ENCODE assay signal across 8 mouse cellular contexts in the genomic region with DNA sequence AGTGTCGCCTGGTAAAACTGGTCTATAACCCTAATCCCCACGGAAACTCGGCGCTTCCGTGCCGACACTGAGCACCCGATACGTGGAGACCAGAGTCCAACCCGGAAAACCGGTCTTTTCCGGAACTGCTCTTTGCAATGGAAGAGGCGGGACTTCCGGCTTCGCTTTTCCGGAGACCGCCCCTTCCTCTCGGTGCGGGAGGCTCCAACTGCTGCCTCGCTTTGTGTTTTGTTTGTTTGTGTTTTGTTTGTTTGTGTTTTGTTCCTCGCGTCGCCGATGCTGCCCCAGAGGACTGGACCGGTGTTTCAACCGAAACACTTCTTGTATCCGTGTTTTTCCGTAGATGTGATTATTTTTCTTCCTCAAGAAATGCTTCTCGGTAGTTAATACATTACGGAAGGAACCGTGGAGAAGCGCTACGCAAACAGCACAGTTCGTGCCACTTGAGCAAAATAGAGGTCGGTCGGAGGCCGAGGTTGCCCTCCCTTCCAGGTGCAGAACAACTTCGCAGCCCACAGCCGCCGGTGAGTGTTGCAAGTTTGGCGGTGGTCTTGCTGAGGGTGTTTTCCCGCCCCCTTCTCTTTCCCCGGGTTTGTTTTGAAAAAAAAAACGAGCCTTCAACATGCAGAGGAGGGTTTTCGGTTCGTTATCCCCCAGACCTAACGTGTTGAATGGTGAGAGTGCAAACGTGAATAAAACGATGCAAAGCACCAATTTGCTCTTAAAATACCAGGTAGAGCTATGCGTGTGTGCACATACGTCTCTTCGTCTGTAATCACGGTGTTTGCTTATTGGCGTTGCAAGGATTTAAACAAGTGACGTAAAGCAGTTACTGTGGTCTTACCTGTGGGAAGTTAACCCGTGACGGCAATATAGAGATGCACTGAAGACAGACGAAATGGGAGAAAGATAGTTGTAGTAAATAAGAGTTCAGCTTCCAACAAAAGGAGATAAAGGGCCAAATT. TPM values are rescaled to one million over a fixed set of nuclear protein-coding genes. Genes with fewer than 3 reads are reported as not detected.
DNase-seq lines count a peak whose midpoint lies in the region; ATAC-seq and TF ChIP-seq lines count a peak whose summit lies in the region.

A gene (plus strand): TSS at position 173 of the 965 bp plus-strand sequence.

- WGBS in cerebellum, adult 2 months = 3% methylated on average over 57 of the region's 57 CpGs
- WGBS in forebrain, postnatal 0 days = 1% methylated on average over 57 of the region's 57 CpGs
- WGBS in lung, embryonic 15.5 days = 7% methylated on average over 57 of the region's 57 CpGs

- H3K9ac ChIP-seq in MEL (ENCODE audit: control insufficient read depth, low read depth, low read length, poor library complexity, severe bottlenecking) = peak within 1 kb of the TSS; percentile 81
- H3K9ac ChIP-seq in forebrain, postnatal 0 days = peak within 1 kb of the TSS; percentile 64
- H3K9ac ChIP-seq in lung, embryonic 15.5 days = peak within 1 kb of the TSS; percentile 65

- H3K4me3 ChIP-seq in MEL (ENCODE audit: control insufficient read depth in 1 of 2, insufficient read depth in 1 of 2, low read depth in 2 of 2, low read length in 2 of 2) = peak within 1 kb of the TSS; percentile 65 to 66
- H3K4me3 ChIP-seq in cerebellum, adult 2 months (replicated peaks; ENCODE audit: insufficient read depth, low read depth, low read length) = peak within 1 kb of the TSS; percentile 94
- H3K4me3 ChIP-seq in forebrain, postnatal 0 days (ENCODE audit: low read depth, low read length) = peak within 1 kb of the TSS; percentile 90
- H3K4me3 ChIP-seq in lung, embryonic 15.5 days = peak within 1 kb of the TSS; percentile 70

- peak within 1 kb of the TSS; percentile 88 for H3K27ac ChIP-seq in MEL (ENCODE audit: control insufficient read depth, low read depth, low read length)
- peak within 1 kb of the TSS; percentile 13; the same call in 1 of the 2 replicates for H3K27ac ChIP-seq in cerebellum, adult 2 months (ENCODE audit: insufficient read depth, low read length)
- peak within 1 kb of the TSS; percentile 89 for H3K27ac ChIP-seq in forebrain, postnatal 0 days (ENCODE audit: low read depth, low read length)
- H3K27ac ChIP-seq in lung, embryonic 15.5 days = peak within 1 kb of the TSS; percentile 65

- TF ChIP-seq CTCF in MEL (IDR thresholded peaks at IDR 0.05 in 2 of 3, conservative IDR thresholded peaks at IDR 0.05 in 1 of 3; ENCODE audit: control insufficient read depth in 1 of 3, insufficient read depth in 1 of 3, low read depth in 2 of 3, low read length in 3 of 3, poor library complexity in 1 of 3, severe bottlenecking in 1 of 3) = no peak
- no peak for TF ChIP-seq CTCF in cerebellum, adult 2 months (IDR thresholded peaks at IDR 0.05; ENCODE audit: borderline replicate concordance, insufficient read depth, low read depth, low read length)
- TF ChIP-seq CTCF in forebrain, postnatal 0 days (IDR thresholded peaks at IDR 0.05; ENCODE audit: low read depth) = no peak

- peaks cover 1 to 9% of the 10 kb centered on the region in 2 experiments; a peak in 3 of 4 replicates for H3K36me3 ChIP-seq in MEL (ENCODE audit: control insufficient read depth in 1 of 2, insufficient read depth in 2 of 2, low read length in 2 of 2)
- peaks cover 23% of the 10 kb centered on the region for H3K36me3 ChIP-seq in forebrain, postnatal 0 days (ENCODE audit: insufficient read depth)
- peaks cover 22% of the 10 kb centered on the region for H3K36me3 ChIP-seq in lung, embryonic 15.5 days

- peak; percentile 50 to 94; a peak in 3 of 4 replicates for TF ChIP-seq POLR2A in MEL (IDR thresholded peaks at IDR 0.05; ENCODE audit: control insufficient read depth in 1 of 2, insufficient read depth in 1 of 2, low read depth in 1 of 2, low read length in 2 of 2, poor library complexity in 1 of 2)
- peak; percentile 91 for TF ChIP-seq POLR2A in cerebellum, adult 2 months (IDR thresholded peaks at IDR 0.05; ENCODE audit: borderline replicate concordance, insufficient read depth, low read length)

- TF ChIP-seq EP300 in MEL (IDR thresholded peaks at IDR 0.05; ENCODE audit: low read depth in 1 of 2, low read length in 2 of 2) = 0 out of 4 replicates have a peak, but pooled peaks of 1 of the 2 experiments have one; percentile 11

- no peaks in the 10 kb centered on the region for H3K9me3 ChIP-seq in MEL (replicated peaks; ENCODE audit: insufficient read depth, low read length)
- no peaks in the 10 kb centered on the region for H3K9me3 ChIP-seq in forebrain, postnatal 0 days (ENCODE audit: low read length)
- H3K9me3 ChIP-seq in lung, embryonic 15.5 days = no peaks in the 10 kb centered on the region

- H3K27me3 ChIP-seq in MEL (ENCODE audit: control insufficient read depth in 1 of 2, insufficient read depth in 2 of 2, low read length in 2 of 2) = no peaks in the 10 kb centered on the region
- H3K27me3 ChIP-seq in cerebellum, adult 2 months (ENCODE audit: control insufficient read depth, insufficient read depth, low read length) = no peaks in the 10 kb centered on the region
- H3K27me3 ChIP-seq in forebrain, postnatal 0 days (ENCODE audit: insufficient read depth, low read length) = no peaks in the 10 kb centered on the region
- H3K27me3 ChIP-seq in lung, embryonic 15.5 days = no peaks in the 10 kb centered on the region

- peak within 1 kb of the TSS; percentile 70 for H3K4me2 ChIP-seq in forebrain, postnatal 0 days (ENCODE audit: low read depth)
- H3K4me2 ChIP-seq in lung, embryonic 15.5 days = peak within 1 kb of the TSS; percentile 55

- H3K79me2 ChIP-seq in MEL (ENCODE audit: control insufficient read depth, insufficient read depth, low read length, poor library complexity) = peaks cover 13% of the 10 kb centered on the region

- H3K4me1 ChIP-seq in MEL (ENCODE audit: control insufficient read depth in 1 of 2, insufficient read depth in 2 of 2, low read length in 2 of 2) = peaks cover 0 to 5% of the 10 kb centered on the region in 2 experiments; a peak in 2 of 4 replicates
- peaks cover 3% of the 10 kb centered on the region for H3K4me1 ChIP-seq in cerebellum, adult 2 months (ENCODE audit: control insufficient read depth, insufficient read depth, low read length)
- peaks cover 12% of the 10 kb centered on the region for H3K4me1 ChIP-seq in forebrain, postnatal 0 days (ENCODE audit: insufficient read depth)
- H3K4me1 ChIP-seq in lung, embryonic 15.5 days = peaks cover 7% of the 10 kb centered on the region

- ATAC-seq in forebrain, postnatal 0 days = peak; percentile 100
- ATAC-seq in lung, embryonic 15.5 days (ENCODE audit: borderline replicate concordance, extremely low read depth, low FRiP score, low TSS enrichment) = peak; percentile 95

- no peak for TF ChIP-seq RAD21 in MEL (IDR thresholded peaks at IDR 0.05; ENCODE audit: low read depth, low read length)

- peak; percentile 97 for DNase-seq in MEL (ENCODE audit: low read depth, low spot score)
- peak; percentile 85 to 91 for DNase-seq in cerebellum, adult 2 months
- peak; percentile 93 for DNase-seq in forebrain, postnatal 0 days
- DNase-seq in heart, postnatal 4 days = peak; percentile 88
- peak; percentile 82 to 85 for DNase-seq in layer of hippocampus, adult 8-10 months (ENCODE audit: low spot score in 2 of 2)
- peak; percentile 78 for DNase-seq in ovary, adult 18-20 months (ENCODE audit: low spot score)
- peak; percentile 92 for DNase-seq in thymus, postnatal 0 days (ENCODE audit: low spot score)

TF ChIP-seq in MEL, 35 proteins besides CTCF, POLR2A, EP300 and RAD21 (continues in another document):
- no peak for TF ChIP-seq MYC (IDR thresholded peaks at IDR 0.05; ENCODE audit: low read depth, low read length)
- no peak for TF ChIP-seq TAL1 (IDR thresholded peaks at IDR 0.05; ENCODE audit: low read length)
- TF ChIP-seq GATA1 (IDR thresholded peaks at IDR 0.05; ENCODE audit: low read depth, low read length) = no peak
- TF ChIP-seq USF1 (IDR thresholded peaks at IDR 0.05; ENCODE audit: low read depth, low read length) = no peak
- TF ChIP-seq MEF2A (IDR thresholded peaks at IDR 0.05; ENCODE audit: extremely low read depth, insufficient replicate concordance, low read depth, low read length, poor library complexity, severe bottlenecking) = no peak
- TF ChIP-seq TCF12 (IDR thresholded peaks at IDR 0.05; ENCODE audit: low read depth, low read length) = peak; percentile 56; the same call in 1 of the 2 replicates
- TF ChIP-seq MAZ (IDR thresholded peaks at IDR 0.05; ENCODE audit: low read depth, low read length) = peak; percentile 80; the same call in 1 of the 2 replicates
- no peak for TF ChIP-seq MYB (IDR thresholded peaks at IDR 0.05; ENCODE audit: low read depth, low read length)
- TF ChIP-seq ZC3H11A (IDR thresholded peaks at IDR 0.05; ENCODE audit: low read depth, low read length) = no peak
- no peak for TF ChIP-seq MAX (IDR thresholded peaks at IDR 0.05; ENCODE audit: low read length)
- peak; percentile 97 for TF ChIP-seq ELF1 (IDR thresholded peaks at IDR 0.05; ENCODE audit: low read depth, low read length)
- TF ChIP-seq JUND (IDR thresholded peaks at IDR 0.05; ENCODE audit: low read depth, low read length) = 0 out of 2 replicates have a peak, but pooled peaks have one; percentile 11
- TF ChIP-seq MAFK (IDR thresholded peaks at IDR 0.05; ENCODE audit: borderline replicate concordance, low read depth, low read length) = no peak
- TF ChIP-seq ZNF384 (IDR thresholded peaks at IDR 0.05; ENCODE audit: low read depth, low read length) = no peak
- TF ChIP-seq ZMIZ1 (IDR thresholded peaks at IDR 0.05; ENCODE audit: low read depth, low read length) = peak; percentile 61
- no peak for TF ChIP-seq USF2 (IDR thresholded peaks at IDR 0.05; ENCODE audit: borderline replicate concordance in 1 of 2, insufficient read depth in 1 of 2, low read depth in 1 of 2, low read length in 2 of 2)
- TF ChIP-seq NRF1 (IDR thresholded peaks at IDR 0.05; ENCODE audit: insufficient read depth, low read depth, low read length, poor library complexity, severe bottlenecking) = no peak
- no peak for TF ChIP-seq POLR2AphosphoS5 (IDR thresholded peaks at IDR 0.05; ENCODE audit: borderline replicate concordance, low read depth, low read length)
- TF ChIP-seq SIN3A (IDR thresholded peaks at IDR 0.05; ENCODE audit: low read length) = peak; percentile 91

RNA-seq across cellular contexts. Expression of the gene that starts here (rescaled TPM):
- total RNA-seq in MEL (2012; rRNA removed) = 11.1 and 12.0 TPM in 2 replicates
- polyA plus RNA-seq in MEL (2012; ENCODE audit: insufficient read depth in 1 of 2, insufficient read length in 2 of 2, low read depth in 1 of 2, low replicate concordance in 2 of 2, missing spikeins in 1 of 2) = 10 to 100 TPM in 1 of 2 experiments, not detected in 1; 16.7 TPM
- polyA plus RNA-seq in cerebellum, adult 2 months (2012; rRNA removed) = 78.6 and 80.9 TPM in 2 replicates
- 78.5 and 89.9 TPM in 2 replicates for total RNA-seq in forebrain, postnatal 0 days (2014; rRNA removed)
- polyA plus RNA-seq in forebrain, postnatal 0 days (2015; fragmentation: Nextera tagmentation; extraction: Ambion mirVana) = 58.0 and 63.6 TPM in 2 replicates
- total RNA-seq in heart, postnatal 4 days (2021) = 10 to 100 TPM; 14.1 to 16.3 TPM
- 10 to 100 TPM; 20.2 to 28.5 (median 27.5) TPM for total RNA-seq in layer of hippocampus, adult 8-10 months (2022)
- polyA plus RNA-seq in lung, embryonic 15.5 days (2015; fragmentation: Nextera tagmentation; extraction: Ambion mirVana) = 52.0 and 53.1 TPM in 2 replicates
- 71.9 and 91.0 TPM in 2 replicates for polyA plus RNA-seq in thymus, postnatal 0 days (2015; fragmentation: Nextera tagmentation; extraction: Ambion mirVana)

Comparison
In these comparisons a context has a peak if more than half of its experiments do, and no peak if none do; other contexts are left out.
1. Peak in every context shown above with its lines: DNase-seq, ATAC-seq, H3K4me3 ChIP-seq and H3K27ac ChIP-seq.
2. H3K27ac ChIP-seq: peak in every context shown above with its lines; median percentile 89 in forebrain, postnatal 0 days; 88 in MEL; 65 in lung, embryonic 15.5 days; 13 in cerebellum, adult 2 months.